In the genomic region with DNA sequence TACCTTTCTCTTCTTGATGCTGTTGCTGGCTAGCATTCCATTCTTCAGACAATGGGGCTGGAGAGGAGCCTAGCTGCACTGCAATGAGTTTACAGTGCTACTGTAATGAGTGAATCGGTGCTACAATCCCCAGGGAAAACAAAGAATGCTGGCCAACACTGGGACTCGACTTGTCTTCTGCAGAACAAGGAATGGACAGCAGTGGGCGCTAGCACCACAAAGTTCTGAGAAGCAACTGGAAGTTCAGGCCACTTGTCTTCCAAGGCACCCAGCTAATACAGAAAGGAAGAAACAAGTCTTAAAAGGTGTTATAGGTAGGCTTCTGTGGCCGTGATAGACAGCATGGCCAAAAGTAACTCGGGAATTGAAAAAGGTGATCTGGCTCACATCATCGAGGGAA, we compare ENCODE assay signal across 8 mouse cellular contexts. TPM values are rescaled to one million over a fixed set of nuclear protein-coding genes. Genes with fewer than 3 reads are reported as not detected.
DNase-seq lines count a peak whose midpoint lies in the region; ATAC-seq and TF ChIP-seq lines count a peak whose summit lies in the region.

No protein-coding gene starts in this region.

- no peak overlapping the region for H3K4me2 ChIP-seq in heart, embryonic 12.5 days

- H3K4me3 ChIP-seq in heart, embryonic 12.5 days = no peak overlapping the region

- H3K9me3 ChIP-seq in heart, embryonic 12.5 days (replicated peaks) = no peaks in the 10 kb centered on the region

- peaks cover 5% of the 10 kb centered on the region; the same call in 1 of the 2 replicates for H3K27me3 ChIP-seq in heart, embryonic 12.5 days (replicated peaks)
- no peaks in the 10 kb centered on the region for H3K27me3 ChIP-seq in Patski

- POLR2A ChIA-PET in Patski (lab: Charles Lee) = interaction anchor here (0.6 kb wide), 1 partner anchor 120 kb away, joined by 3 read pairs; no protein-coding TSS in a partner anchor

- peak; percentile 83 for TF ChIP-seq CTCF in Patski (IDR thresholded peaks at IDR 0.05)

- WGBS in heart, embryonic 12.5 days = 32% methylated on average over 6 of the region's 6 CpGs

- no peaks in the 10 kb centered on the region for H3K4me1 ChIP-seq in heart, embryonic 12.5 days (replicated peaks)

- H3K27ac ChIP-seq in heart, embryonic 12.5 days (ENCODE audit: poor library complexity, severe bottlenecking) = no peak overlapping the region

- H3K36me3 ChIP-seq in heart, embryonic 12.5 days = no peaks in the 10 kb centered on the region

- no peak for ATAC-seq in heart, embryonic 12.5 days (ENCODE audit: insufficient number of reproducible peaks, low FRiP score)
- ATAC-seq in Patski = no peak
- no peak for ATAC-seq in CD4-positive, CD25-positive, alpha-beta regulatory T cell, adult 4 months

- in situ Hi-C loops in Patski (cut with MboI; ENCODE audit: low pct_unique_long_range_greater_than_20kb) = loop anchor here (5.0 kb wide), 2 partner anchors 65 to 205 kb away; no protein-coding TSS in a partner anchor

- H3K9ac ChIP-seq in heart, embryonic 12.5 days = no peak overlapping the region

- CTCF ChIA-PET in Patski (lab: Charles Lee) = interaction anchor here (0.6 to 2.3 kb wide), 9 partner anchors 13 to 211 kb away, joined by 3 to 14 read pairs (median 4); no protein-coding TSS in a partner anchor

- peak; percentile 35 for DNase-seq in heart, adult 8-10 months (ENCODE audit: low spot score)
- DNase-seq in Patski (ENCODE audit: low read depth, low spot score) = peak; percentile 19
- DNase-seq in cerebellum, postnatal 36 days = peak; percentile 10 to 49
- DNase-seq in gastrocnemius, postnatal 4 days (ENCODE audit: low spot score in 2 of 2) = peak; percentile 30 to 62
- peak; percentile 79 to 81 for DNase-seq in left cerebral cortex, adult 18-20 months (ENCODE audit: low spot score in 2 of 2)
- peak; percentile 50 for DNase-seq in ovary, adult 18-20 months (ENCODE audit: low spot score)

RNA-seq across cellular contexts. Expression of a gene that starts 53.4 kb away (rescaled TPM):
- 1 to 10 TPM in 1 of 4 experiments, under 1 TPM in 3; 0.63 to 1.4 (median 0.88) TPM for total RNA-seq in heart, adult 8-10 months (2022)
- 0.37 and 0.42 TPM in 2 replicates for polyA plus RNA-seq in heart, embryonic 12.5 days (2016; fragmentation: Nextera tagmentation; extraction: Ambion mirVana)
- 2.8 TPM for polyA plus RNA-seq in Patski (2021)
- 10 to 100 TPM; 26.6 to 32.2 TPM for total RNA-seq in gastrocnemius, postnatal 4 days (2021)
- total RNA-seq in left cerebral cortex, adult 18-20 months (2021) = 100 to 1,000 TPM; 160 to 172 TPM
- polyA plus RNA-seq in CD4-positive, CD25-positive, alpha-beta regulatory T cell, adult 4 months (2017; shearing (Covaris generic)) = not detected

Comparison
In these comparisons a context has a peak if more than half of its experiments do, and no peak if none do; other contexts are left out.
1. DNase-seq: peak in every context shown above with its lines; median percentile 80 in left cerebral cortex, adult 18-20 months; 50 in ovary, adult 18-20 months; 46 in gastrocnemius, postnatal 4 days; 35 in heart, adult 8-10 months; 30 in cerebellum, postnatal 36 days; 19 in Patski.
2. RNA of a gene that starts 53.4 kb away (total RNA-seq): 160 to 172 TPM in left cerebral cortex, adult 18-20 months and 26.6 to 32.2 TPM in gastrocnemius, postnatal 4 days; 0.63 to 1.4 TPM in heart, adult 8-10 months; every median in the first group is over 10 times any median in the second.